Mouse (Mus musculus): ENCODE results near the gene Nrxn1. TPM values are rescaled to one million over a fixed set of nuclear protein-coding genes. Genes with fewer than 3 reads are reported as not detected.

Gene Nrxn1
- polyA plus RNA-seq, 1 experiment from 2014 or later: 285 TPM

DNA sequence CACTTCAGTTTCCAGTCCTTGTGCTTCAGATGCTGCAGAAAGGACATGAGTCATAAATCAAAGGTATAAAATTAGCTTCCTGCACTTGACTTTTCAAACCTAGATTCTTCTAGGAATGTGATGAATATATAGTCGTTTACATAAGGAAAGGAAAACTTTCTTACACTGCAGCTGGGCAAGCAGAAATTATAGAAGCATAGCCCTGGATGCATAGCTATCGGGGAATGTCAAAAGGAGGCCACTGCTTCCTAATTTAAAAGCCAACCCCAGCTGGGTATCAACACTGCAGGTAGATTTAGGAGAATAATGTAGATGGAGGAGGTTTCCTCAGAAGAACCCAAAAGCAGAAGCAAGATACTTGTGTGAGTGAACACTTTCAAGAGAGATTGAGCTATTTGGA lies 523.0 kb downstream of the Nrxn1 start:
- Histone ChIP-seq H3K36me3 (ENCODE audit: control insufficient read depth, insufficient read depth, low read length) (no peaks in the 10 kb centered on the region), H3K4me3 (ENCODE audit: low read depth, low read length) (no peak overlapping the region), H3K4me2 (ENCODE audit: low read depth, low read length) (no peak overlapping the region), H3K4me1 (ENCODE audit: control insufficient read depth, insufficient read depth, low read length) (no peaks in the 10 kb centered on the region), H3K9me3 (ENCODE audit: control insufficient read depth, low read length) (no peaks in the 10 kb centered on the region), H3K27me3 (ENCODE audit: control insufficient read depth, insufficient read depth, low read length) (no peaks in the 10 kb centered on the region), H3K27ac (ENCODE audit: low read depth, low read length) (no peak overlapping the region), H3K9ac (replicated peaks; ENCODE audit: low read depth, low read length) (no peak overlapping the region)
- no peak for ATAC-seq (ENCODE audit: low read depth)
- WGBS: 71% methylated on average over 2 of the region's 2 CpGs

DNA sequence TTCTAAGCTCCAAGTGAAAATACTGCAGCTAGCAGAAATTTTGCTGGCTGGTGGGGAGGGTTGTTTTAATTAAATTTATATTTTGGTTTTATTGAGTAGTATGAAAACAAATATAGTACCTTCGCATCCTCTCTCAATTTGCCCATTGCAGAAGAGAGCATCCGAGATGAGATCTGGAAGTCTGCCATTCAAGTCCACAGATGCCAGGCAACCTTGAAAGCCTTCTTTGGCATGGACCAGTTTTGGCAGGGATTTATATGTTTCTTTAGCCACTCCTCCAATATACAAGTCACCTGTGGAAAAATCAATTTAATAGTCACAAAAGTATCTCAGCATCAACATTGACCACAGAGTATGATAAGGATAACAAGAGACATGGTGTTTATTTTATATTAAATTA lies 527.7 kb downstream of the Nrxn1 start:
- Histone ChIP-seq H3K4me2 (ENCODE audit: low read depth, low read length) (no peak overlapping the region), H3K4me1 (ENCODE audit: control insufficient read depth, insufficient read depth, low read length) (no peaks in the 10 kb centered on the region), H3K4me3 (ENCODE audit: low read depth, low read length) (no peak overlapping the region), H3K27me3 (ENCODE audit: control insufficient read depth, insufficient read depth, low read length) (no peaks in the 10 kb centered on the region), H3K27ac (ENCODE audit: low read depth, low read length) (no peak overlapping the region), H3K9me3 (ENCODE audit: control insufficient read depth, low read length) (no peaks in the 10 kb centered on the region), H3K36me3 (ENCODE audit: control insufficient read depth, insufficient read depth, low read length) (no peaks in the 10 kb centered on the region), H3K9ac (replicated peaks; ENCODE audit: low read depth, low read length) (no peak overlapping the region)
- WGBS: 69% methylated on average over 2 of the region's 2 CpGs
- no peak for ATAC-seq (ENCODE audit: low read depth)

- H3K27ac ChIP-seq (ENCODE audit: low read depth, low read length): no peak overlapping the region
- no peaks in the 10 kb centered on the region for H3K9me3 ChIP-seq (ENCODE audit: control insufficient read depth, low read length)
- no peaks in the 10 kb centered on the region for H3K36me3 ChIP-seq (ENCODE audit: control insufficient read depth, insufficient read depth, low read length)
- ATAC-seq (ENCODE audit: low read depth): peak; percentile 60; the same call in 1 of the 2 replicates
- H3K27me3 ChIP-seq (ENCODE audit: control insufficient read depth, insufficient read depth, low read length): no peaks in the 10 kb centered on the region
- no peak overlapping the region for H3K4me2 ChIP-seq (ENCODE audit: low read depth, low read length)
- H3K4me1 ChIP-seq (ENCODE audit: control insufficient read depth, insufficient read depth, low read length): no peaks in the 10 kb centered on the region
- no peak overlapping the region for H3K9ac ChIP-seq (replicated peaks; ENCODE audit: low read depth, low read length)
- H3K4me3 ChIP-seq (ENCODE audit: low read depth, low read length): no peak overlapping the region
Measured at GRCm38 (mm10) chr17:90556376-90556775, 536.5 kb downstream of the Nrxn1 start.

- no peak for ATAC-seq (ENCODE audit: low read depth)
- H3K9me3 ChIP-seq (ENCODE audit: control insufficient read depth, low read length): no peaks in the 10 kb centered on the region
- H3K36me3 ChIP-seq (ENCODE audit: control insufficient read depth, insufficient read depth, low read length): no peaks in the 10 kb centered on the region
- WGBS: 88% methylated on average over 4 of the region's 4 CpGs
- no peak overlapping the region for H3K9ac ChIP-seq (replicated peaks; ENCODE audit: low read depth, low read length)
- H3K4me1 ChIP-seq (ENCODE audit: control insufficient read depth, insufficient read depth, low read length): peaks cover 3% of the 10 kb centered on the region; the same call in 1 of the 2 replicates
- H3K27me3 ChIP-seq (ENCODE audit: control insufficient read depth, insufficient read depth, low read length): no peaks in the 10 kb centered on the region
- no peak overlapping the region for H3K27ac ChIP-seq (ENCODE audit: low read depth, low read length)
- H3K4me2 ChIP-seq (ENCODE audit: low read depth, low read length): no peak overlapping the region
- H3K4me3 ChIP-seq (ENCODE audit: low read depth, low read length): no peak overlapping the region
Measured at GRCm38 (mm10) chr17:90550415-90550814, 542.5 kb downstream of the Nrxn1 start.

DNA sequence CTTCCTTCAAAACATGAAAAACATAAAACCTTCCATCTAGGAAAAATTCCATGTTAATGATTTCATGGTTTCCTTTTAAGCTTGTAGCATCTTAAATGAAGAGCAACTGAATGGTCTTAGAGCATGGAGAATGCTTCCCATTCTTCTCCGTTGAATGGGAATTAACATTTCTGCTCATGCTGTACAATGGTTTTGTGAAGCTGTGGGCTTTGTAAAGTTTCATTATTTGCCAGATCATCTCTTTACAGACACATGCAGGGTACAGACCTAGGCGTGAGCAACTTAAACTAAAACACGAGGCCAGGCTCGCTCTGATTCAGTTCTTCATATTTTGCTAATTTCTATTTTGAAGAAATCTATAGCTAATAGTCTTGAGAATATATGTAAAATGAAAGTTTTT lies 546.1 kb downstream of the Nrxn1 start:
- no peak overlapping the region for H3K4me3 ChIP-seq (ENCODE audit: low read depth, low read length)
- H3K9ac ChIP-seq (replicated peaks; ENCODE audit: low read depth, low read length): no peak overlapping the region
- no peak overlapping the region for H3K27ac ChIP-seq (ENCODE audit: low read depth, low read length)
- H3K36me3 ChIP-seq (ENCODE audit: control insufficient read depth, insufficient read depth, low read length): no peaks in the 10 kb centered on the region
- H3K9me3 ChIP-seq (ENCODE audit: control insufficient read depth, low read length): no peaks in the 10 kb centered on the region
- H3K27me3 ChIP-seq (ENCODE audit: control insufficient read depth, insufficient read depth, low read length): no peaks in the 10 kb centered on the region
- no peak overlapping the region for H3K4me2 ChIP-seq (ENCODE audit: low read depth, low read length)
- H3K4me1 ChIP-seq (ENCODE audit: control insufficient read depth, insufficient read depth, low read length): peaks cover 14% of the 10 kb centered on the region; the same call in 1 of the 2 replicates
- WGBS: 40% methylated on average over 4 of the region's 4 CpGs
- ATAC-seq (ENCODE audit: low read depth): no peak

DNA sequence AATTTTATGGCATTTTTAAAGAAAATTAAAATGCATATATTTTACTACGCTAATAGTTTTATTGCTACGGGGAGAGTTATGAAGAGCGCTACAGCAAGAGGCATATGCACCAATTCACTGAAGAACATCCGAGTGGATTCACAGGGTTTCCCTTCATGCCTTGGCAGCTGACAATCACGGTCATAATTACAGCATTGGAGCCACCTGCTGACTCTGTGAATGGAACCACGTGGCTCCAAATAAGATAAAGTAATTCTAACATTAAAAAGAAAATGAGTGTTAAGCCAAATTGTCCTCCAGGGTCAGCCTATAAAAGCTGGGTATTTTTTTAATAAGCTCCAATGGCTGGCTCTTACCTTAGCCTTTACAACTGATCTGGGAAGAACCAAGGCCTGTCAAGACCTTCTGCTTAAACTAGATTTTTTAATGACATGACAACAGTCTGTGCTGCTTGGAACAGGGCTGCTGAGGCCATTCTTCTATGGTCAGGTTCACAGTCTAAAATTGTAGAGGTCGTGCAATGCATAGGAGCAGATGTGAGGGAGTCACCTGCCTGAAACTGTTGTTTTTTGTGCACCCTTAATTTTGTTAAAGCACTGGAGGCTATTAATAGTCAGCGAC lies 548.1 kb downstream of the Nrxn1 start:
- peak overlapping the region; percentile 69; the same call in 1 of the 2 replicates for H3K27ac ChIP-seq (ENCODE audit: low read depth, low read length)

GRCm38 (mm10) chr17:90543986-90544638 lies 548.8 kb downstream of the Nrxn1 start:
- Histone ChIP-seq H3K4me3 (ENCODE audit: low read depth, low read length) (no peak overlapping the region), H3K27me3 (ENCODE audit: control insufficient read depth, insufficient read depth, low read length) (no peaks in the 10 kb centered on the region), H3K27ac (ENCODE audit: low read depth, low read length) (peak overlapping the region; percentile 69), H3K9ac (replicated peaks; ENCODE audit: low read depth, low read length) (no peak overlapping the region), H3K36me3 (ENCODE audit: control insufficient read depth, insufficient read depth, low read length) (no peaks in the 10 kb centered on the region), H3K9me3 (ENCODE audit: control insufficient read depth, low read length) (no peaks in the 10 kb centered on the region), H3K4me1 (ENCODE audit: control insufficient read depth, insufficient read depth, low read length) (peaks cover 14% of the 10 kb centered on the region; the same call in 1 of the 2 replicates), H3K4me2 (ENCODE audit: low read depth, low read length) (no peak overlapping the region)
- ATAC-seq (ENCODE audit: low read depth): peak; percentile 69
- WGBS: 47% methylated on average over 4 of the region's 4 CpGs

More for the DNA sequence above, 548.1 kb downstream of the Nrxn1 start:
- H3K36me3 ChIP-seq (ENCODE audit: control insufficient read depth, insufficient read depth, low read length): no peaks in the 10 kb centered on the region
- no peak overlapping the region for H3K4me2 ChIP-seq (ENCODE audit: low read depth, low read length)
- H3K4me3 ChIP-seq (ENCODE audit: low read depth, low read length): no peak overlapping the region
- H3K9ac ChIP-seq (replicated peaks; ENCODE audit: low read depth, low read length): no peak overlapping the region
- peaks cover 14% of the 10 kb centered on the region; the same call in 1 of the 2 replicates for H3K4me1 ChIP-seq (ENCODE audit: control insufficient read depth, insufficient read depth, low read length)
- no peaks in the 10 kb centered on the region for H3K9me3 ChIP-seq (ENCODE audit: control insufficient read depth, low read length)
- H3K27me3 ChIP-seq (ENCODE audit: control insufficient read depth, insufficient read depth, low read length): no peaks in the 10 kb centered on the region
- peak; percentile 83 for ATAC-seq (ENCODE audit: low read depth)
- 48% methylated on average over 8 of the region's 8 CpGs for WGBS

DNA sequence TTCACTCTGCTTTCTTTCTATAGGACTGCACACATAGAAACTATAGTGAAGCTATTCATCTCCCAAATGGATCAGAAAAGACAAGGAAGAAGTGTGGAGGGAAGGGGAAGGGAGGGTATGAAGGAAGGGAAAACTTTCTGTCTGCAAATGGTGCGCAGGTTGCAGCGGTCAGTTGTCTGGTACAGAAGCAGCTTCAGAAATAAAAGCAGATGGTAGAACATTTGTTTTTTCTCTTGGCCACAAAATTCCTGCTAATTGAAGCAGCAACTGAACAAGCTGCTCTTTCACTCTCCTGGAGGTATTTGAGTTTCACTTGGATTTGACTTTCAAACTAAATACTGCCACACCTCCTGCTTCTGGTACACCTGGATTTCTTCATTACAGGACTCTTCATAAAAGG lies 561.4 kb downstream of the Nrxn1 start:
- Histone ChIP-seq H3K27ac (ENCODE audit: low read depth, low read length) (no peak overlapping the region), H3K4me2 (ENCODE audit: low read depth, low read length) (no peak overlapping the region), H3K4me3 (ENCODE audit: low read depth, low read length) (no peak overlapping the region), H3K4me1 (ENCODE audit: control insufficient read depth, insufficient read depth, low read length) (no peaks in the 10 kb centered on the region), H3K9ac (replicated peaks; ENCODE audit: low read depth, low read length) (no peak overlapping the region), H3K36me3 (ENCODE audit: control insufficient read depth, insufficient read depth, low read length) (no peaks in the 10 kb centered on the region), H3K27me3 (ENCODE audit: control insufficient read depth, insufficient read depth, low read length) (no peaks in the 10 kb centered on the region), H3K9me3 (ENCODE audit: control insufficient read depth, low read length) (no peaks in the 10 kb centered on the region)
- no peak for ATAC-seq (ENCODE audit: low read depth)
- WGBS: 96% methylated on average over 2 of the region's 2 CpGs

DNA sequence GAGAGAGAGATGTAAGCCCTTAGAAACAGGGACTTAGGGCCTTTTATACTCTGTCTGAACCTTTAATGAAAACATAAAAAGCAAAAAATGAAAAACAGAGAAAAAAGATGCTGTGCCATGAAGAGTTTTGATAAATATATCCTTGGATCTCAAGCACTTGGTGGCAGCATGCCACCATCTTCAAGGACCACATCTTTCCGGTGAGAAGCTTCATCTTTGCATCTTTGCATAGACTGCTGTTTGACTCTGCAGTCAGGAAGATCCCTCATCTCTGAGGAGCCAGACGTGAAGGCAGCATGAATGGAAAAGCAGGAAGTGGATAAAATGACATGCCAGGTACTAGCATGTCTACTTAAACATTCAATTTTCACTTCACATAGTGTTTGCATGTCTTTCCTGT lies 586.8 kb downstream of the Nrxn1 start:
- H3K27ac ChIP-seq (ENCODE audit: low read depth, low read length): no peak overlapping the region
- no peak overlapping the region for H3K4me3 ChIP-seq (ENCODE audit: low read depth, low read length)
- H3K27me3 ChIP-seq (ENCODE audit: control insufficient read depth, insufficient read depth, low read length): no peaks in the 10 kb centered on the region
- H3K9me3 ChIP-seq (ENCODE audit: control insufficient read depth, low read length): no peaks in the 10 kb centered on the region
- H3K36me3 ChIP-seq (ENCODE audit: control insufficient read depth, insufficient read depth, low read length): no peaks in the 10 kb centered on the region
- H3K9ac ChIP-seq (replicated peaks; ENCODE audit: low read depth, low read length): no peak overlapping the region
- no peak for ATAC-seq (ENCODE audit: low read depth)
- H3K4me2 ChIP-seq (ENCODE audit: low read depth, low read length): no peak overlapping the region
- 76% methylated on average over 2 of the region's 2 CpGs for WGBS
- H3K4me1 ChIP-seq (ENCODE audit: control insufficient read depth, insufficient read depth, low read length): no peaks in the 10 kb centered on the region
